Mouse (Mus musculus) intestine, embryonic 14.5 days (tissue): Measurements from ENCODE around the gene Mfsd10. TPM values are rescaled to one million over a fixed set of nuclear protein-coding genes. Genes with fewer than 3 reads are reported as not detected.
A peak's percentile ranks its signal among the peaks of the same experiment; 100 is the strongest.

Source experiments
- ATAC-seq: fragments of 200-750 bp; cut with Nextera tagmentation; replicated peaks from 2 replicates; pipeline ENCODE4 v1.8.0; 2017; ENCODE audit warnings: low read depth, moderate number of reproducible peaks, moderate TSS enrichment, moderate library complexity; ENCODE audit not compliant: low FRiP score, low TSS enrichment
- DNase-seq: peaks from one replicate; pipeline ENCODE4 v3.0.0-alpha.2; 2018; ENCODE audit warnings: low spot score
- H3K27ac ChIP-seq: fragments of 300-500 bp; sonication (generic); 2 replicates; pipeline ENCODE4 v1.5.1; 2014; ENCODE audit warnings: low read depth, mild to moderate bottlenecking, control low read depth
- H3K27me3 ChIP-seq: fragments of 300-500 bp; sonication (generic); replicated peaks from 2 replicates; pipeline ENCODE4 v1.6.1; 2014; ENCODE audit warnings: low read length, control low read depth; ENCODE audit not compliant: control insufficient read depth, insufficient read depth
- H3K36me3 ChIP-seq: fragments of 300-500 bp; sonication (generic); 2 replicates; pipeline ENCODE4 v1.6.1; 2014; ENCODE audit warnings: low read length, control low read depth; ENCODE audit not compliant: control insufficient read depth, insufficient read depth
- H3K4me1 ChIP-seq: fragments of 300-500 bp; sonication (generic); replicated peaks from 2 replicates; pipeline ENCODE4 v1.6.1; 2014; ENCODE audit warnings: low read length, control low read depth, mixed read lengths; ENCODE audit not compliant: control insufficient read depth, insufficient read depth
- H3K4me2 ChIP-seq: fragments of 300-500 bp; sonication (generic); 2 replicates; pipeline ENCODE4 v1.6.1; 2014; ENCODE audit warnings: low read length
- H3K4me3 ChIP-seq: fragments of 300-500 bp; sonication (generic); 2 replicates; pipeline ENCODE4 v1.5.1; 2014; ENCODE audit warnings: low read depth, low read length, control low read depth, mixed read lengths
- H3K9ac ChIP-seq: fragments of 300-500 bp; sonication (generic); 2 replicates; pipeline ENCODE4 v1.6.1; 2014; ENCODE audit warnings: mild to moderate bottlenecking, low read length
- H3K9me3 ChIP-seq: fragments of 300-500 bp; sonication (generic); 2 replicates; pipeline ENCODE4 v1.6.1; 2016; ENCODE audit warnings: low read length, control low read depth; ENCODE audit not compliant: control insufficient read depth
- WGBS: fragments of 180-500 bp; shearing (Covaris S2); extraction: QIAGEN DNeasy Blood & Tissue Kit; methylation state at CpG from one replicate; pipeline ENCODE4 v1.1.7; 2014; 5-methylcytosine and 5-hydroxymethylcytosine counted together
- polyA plus RNA-seq: library from polyadenylated mRNA; unstranded; fragments of >200 nt; fragmentation: Nextera tagmentation; extraction: Ambion mirVana; gene quantifications from 2 replicates; pipeline ENCODE4 v1.2.1, GENCODE M21; 2014

The Mfsd10 gene
- 121 and 128 TPM in 2 replicates for polyA plus RNA-seq

DNA sequence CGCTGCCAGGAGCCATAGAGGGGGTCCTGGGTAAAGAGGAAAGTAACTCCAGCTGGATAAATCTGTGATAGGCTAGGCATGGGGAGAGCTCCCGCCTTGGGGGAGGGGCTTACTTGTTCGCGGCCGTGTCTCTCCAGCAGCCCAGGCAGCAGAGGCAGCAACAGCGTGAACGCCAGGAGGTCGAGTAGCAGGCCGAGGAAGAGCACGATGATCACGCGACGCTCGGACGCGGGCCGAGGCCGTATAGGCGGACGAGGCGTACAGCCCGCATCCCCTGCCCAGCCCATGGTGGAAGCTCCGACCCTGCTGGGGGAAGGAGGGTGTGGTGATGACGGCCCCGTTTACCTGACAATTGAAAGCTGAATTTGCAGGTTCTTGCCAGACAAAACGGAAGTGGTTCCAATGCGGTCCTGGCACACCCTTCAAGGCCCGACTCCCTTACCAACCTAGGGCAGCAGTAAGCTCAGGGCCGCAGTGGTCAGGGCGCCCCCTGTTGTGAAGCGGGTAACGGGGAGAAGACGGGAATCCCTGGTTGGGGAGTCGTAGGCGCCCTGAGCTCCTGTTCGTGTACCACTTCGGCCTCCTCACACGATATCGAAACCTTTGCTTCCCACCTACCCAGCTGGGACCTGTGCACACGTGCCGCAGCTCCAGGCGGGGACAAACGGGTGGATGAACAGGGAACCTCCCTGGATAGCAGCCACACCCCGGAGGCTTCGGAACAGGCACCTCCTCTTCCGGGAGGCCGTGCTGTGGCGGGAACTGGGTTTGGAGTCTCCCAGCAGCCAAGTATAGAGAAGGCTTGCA is at the start of gene Mfsd10:
Mfsd10 (minus strand) TSS at position 732 of the 807 bp plus-strand sequence.
- under 1% methylated on average over 48 of the region's 48 CpGs for WGBS
- Histone ChIP-seq H3K4me3 (peak within 1 kb of the TSS; percentile 71), H3K4me1 (peaks cover 11% of the 10 kb centered on the region), H3K27me3 (no peaks in the 10 kb centered on the region), H3K36me3 (peaks cover 75% of the 10 kb centered on the region), H3K4me2 (peak within 1 kb of the TSS; percentile 85), H3K27ac (peak within 1 kb of the TSS; percentile 81), H3K9ac (peak within 1 kb of the TSS; percentile 68), H3K9me3 (no peaks in the 10 kb centered on the region)
- peak; percentile 87 for DNase-seq
- ATAC-seq = peak; percentile 89

DNA sequence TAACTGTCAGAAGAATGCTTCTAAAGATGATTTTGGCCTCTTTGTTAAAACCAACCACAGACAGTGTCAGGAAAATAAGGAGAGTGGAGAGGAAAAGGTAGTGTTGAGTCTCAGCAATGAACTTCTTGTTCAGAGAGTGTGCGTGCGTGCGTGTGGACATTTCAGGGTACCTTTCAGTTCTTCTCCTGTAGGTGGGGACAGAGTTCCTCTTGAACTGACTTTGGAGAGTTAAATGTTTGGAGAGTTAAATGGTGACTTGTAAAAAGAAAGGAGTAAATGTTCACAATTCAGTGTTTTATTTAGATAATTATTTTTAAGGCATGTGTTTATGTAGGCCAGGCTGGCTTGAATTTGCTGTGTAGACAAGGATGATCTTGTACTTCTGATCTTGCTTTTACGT is 33.3 kb upstream of the Mfsd10 start:
- Histone ChIP-seq H3K4me3 (no peak overlapping the region), H3K9me3 (no peaks in the 10 kb centered on the region), H3K36me3 (0 out of 2 replicates have a peak, but pooled peaks cover 3% of the 10 kb centered on the region), H3K27ac (no peak overlapping the region), H3K4me2 (no peak overlapping the region), H3K27me3 (no peaks in the 10 kb centered on the region), H3K4me1 (no peaks in the 10 kb centered on the region), H3K9ac (no peak overlapping the region)
- ATAC-seq (no peak), DNase-seq (no peak)
- 83% methylated on average over 4 of the region's 4 CpGs for WGBS

DNA sequence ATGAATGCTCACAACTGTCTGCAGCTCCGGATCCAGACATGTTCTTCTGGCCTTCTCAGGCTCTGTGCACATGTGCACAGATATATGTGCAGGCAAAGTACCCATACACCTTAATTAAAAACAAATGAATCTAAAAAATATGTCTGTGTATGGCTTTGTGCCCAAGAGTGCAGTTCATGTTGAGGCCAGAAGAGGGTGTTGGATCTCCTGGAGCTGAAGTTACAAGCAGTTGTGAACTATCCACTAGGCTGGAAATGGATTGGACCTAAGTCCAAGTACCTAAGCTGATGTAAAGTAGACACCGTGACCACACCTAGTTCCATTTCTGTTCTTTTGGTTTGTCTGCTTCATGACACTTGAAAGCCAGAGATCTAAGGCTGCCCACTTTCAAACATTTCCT is 32.5 kb upstream of the Mfsd10 start:
- ATAC-seq (no peak), DNase-seq (no peak)
- no peak overlapping the region for H3K4me2 ChIP-seq
- H3K9me3 ChIP-seq = no peaks in the 10 kb centered on the region
- no peaks in the 10 kb centered on the region for H3K4me1 ChIP-seq
- H3K27ac ChIP-seq = no peak overlapping the region
- H3K9ac ChIP-seq = no peak overlapping the region
- no peak overlapping the region for H3K4me3 ChIP-seq
- H3K27me3 ChIP-seq = no peaks in the 10 kb centered on the region
- H3K36me3 ChIP-seq = 0 out of 2 replicates have a peak, but pooled peaks cover 3% of the 10 kb centered on the region
- 84% methylated on average over 2 of the region's 2 CpGs for WGBS

DNA sequence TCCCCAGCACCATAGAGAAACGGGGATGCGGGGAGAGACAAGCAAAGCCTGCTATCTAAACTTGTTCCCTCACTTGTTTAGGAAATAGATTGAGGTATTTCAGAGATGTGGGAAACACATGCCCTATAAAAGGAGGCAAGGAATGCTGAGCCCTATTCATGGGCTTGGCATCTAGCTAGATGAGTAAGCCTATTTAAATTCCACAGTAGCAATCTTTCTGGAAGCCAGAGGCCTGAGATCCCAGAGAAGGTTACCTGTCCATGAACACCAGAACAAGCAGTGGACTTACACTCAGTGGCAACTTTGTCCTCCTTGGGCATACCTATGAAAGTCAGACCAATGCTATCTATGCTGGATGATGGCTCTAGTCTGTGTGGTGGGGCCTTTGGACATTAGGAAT is 26.2 kb upstream of the Mfsd10 start:
- 84% methylated on average over 2 of the region's 2 CpGs for WGBS
- DNase-seq = no peak
- Histone ChIP-seq H3K36me3 (no peaks in the 10 kb centered on the region), H3K4me3 (no peak overlapping the region), H3K27me3 (no peaks in the 10 kb centered on the region), H3K4me1 (peaks cover 10% of the 10 kb centered on the region; the same call in 1 of the 2 replicates), H3K4me2 (no peak overlapping the region), H3K27ac (no peak overlapping the region), H3K9me3 (no peaks in the 10 kb centered on the region), H3K9ac (no peak overlapping the region)
- no peak for ATAC-seq

DNA sequence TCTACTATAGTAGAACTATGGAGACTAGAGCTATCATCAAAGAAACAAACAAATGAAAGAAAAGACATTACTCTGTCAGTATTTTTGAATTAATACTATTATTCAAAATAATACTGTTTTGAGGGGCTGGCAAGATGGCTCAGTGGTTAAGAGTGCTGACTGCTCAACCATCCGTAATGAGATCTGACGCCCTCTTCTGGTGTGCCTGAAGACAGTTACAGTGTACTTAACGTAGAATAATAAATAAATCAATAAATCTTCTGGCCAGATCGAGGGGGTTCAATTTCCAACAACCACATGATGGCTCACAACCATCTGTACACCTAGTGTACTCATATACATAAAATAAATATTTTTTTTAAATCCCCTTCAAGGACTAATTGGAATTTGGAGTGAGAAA is 24.9 kb upstream of the Mfsd10 start:
- 0 out of 2 replicates have a peak, but pooled peaks cover 5% of the 10 kb centered on the region for H3K36me3 ChIP-seq
- H3K27me3 ChIP-seq = no peaks in the 10 kb centered on the region
- DNase-seq = no peak
- H3K4me1 ChIP-seq = peaks cover 10% of the 10 kb centered on the region; the same call in 1 of the 2 replicates
- WGBS = 74% methylated on average over 4 of the region's 4 CpGs
- H3K9me3 ChIP-seq = no peaks in the 10 kb centered on the region
- H3K9ac ChIP-seq = no peak overlapping the region
- no peak overlapping the region for H3K4me3 ChIP-seq
- H3K4me2 ChIP-seq = no peak overlapping the region
- no peak overlapping the region for H3K27ac ChIP-seq
- ATAC-seq = no peak

DNA sequence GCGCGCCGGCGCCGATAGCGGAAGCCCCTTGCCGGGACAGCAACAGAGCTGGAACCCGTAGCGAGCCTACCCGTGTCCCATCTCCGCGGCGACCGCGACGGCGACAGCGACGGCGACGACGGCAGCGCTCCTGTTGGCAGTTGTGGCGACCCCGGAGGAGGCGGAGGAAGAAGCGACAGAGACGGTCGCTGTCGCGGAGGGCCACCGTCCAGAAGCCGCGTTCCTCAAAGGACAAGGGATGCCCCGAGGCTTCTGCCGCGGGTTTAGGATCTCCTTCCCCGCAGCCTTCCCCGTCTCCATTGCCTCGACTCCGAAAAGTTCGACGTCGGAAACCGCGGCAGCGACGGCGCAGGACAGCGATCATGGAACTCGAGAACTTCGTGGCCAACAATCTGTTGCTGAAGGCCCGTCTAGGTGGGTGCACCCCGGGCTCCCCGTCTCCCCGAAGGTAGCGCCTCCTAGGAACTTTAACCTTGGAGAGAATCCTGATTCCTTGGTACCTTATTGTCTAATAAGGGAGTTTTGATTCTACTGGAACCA is 23.6 kb upstream of the Mfsd10 start:
- Histone ChIP-seq H3K27me3 (no peaks in the 10 kb centered on the region), H3K4me3 (peak overlapping the region; percentile 75), H3K4me2 (peak overlapping the region; percentile 63), H3K9me3 (no peaks in the 10 kb centered on the region), H3K4me1 (peaks cover 10% of the 10 kb centered on the region; the same call in 1 of the 2 replicates), H3K9ac (peak overlapping the region; percentile 65), H3K27ac (peak overlapping the region; percentile 80), H3K36me3 (peaks cover 16% of the 10 kb centered on the region)
- peak; percentile 7 for ATAC-seq
- WGBS = under 1% methylated on average over 57 of the region's 57 CpGs
- no peak for DNase-seq

DNA sequence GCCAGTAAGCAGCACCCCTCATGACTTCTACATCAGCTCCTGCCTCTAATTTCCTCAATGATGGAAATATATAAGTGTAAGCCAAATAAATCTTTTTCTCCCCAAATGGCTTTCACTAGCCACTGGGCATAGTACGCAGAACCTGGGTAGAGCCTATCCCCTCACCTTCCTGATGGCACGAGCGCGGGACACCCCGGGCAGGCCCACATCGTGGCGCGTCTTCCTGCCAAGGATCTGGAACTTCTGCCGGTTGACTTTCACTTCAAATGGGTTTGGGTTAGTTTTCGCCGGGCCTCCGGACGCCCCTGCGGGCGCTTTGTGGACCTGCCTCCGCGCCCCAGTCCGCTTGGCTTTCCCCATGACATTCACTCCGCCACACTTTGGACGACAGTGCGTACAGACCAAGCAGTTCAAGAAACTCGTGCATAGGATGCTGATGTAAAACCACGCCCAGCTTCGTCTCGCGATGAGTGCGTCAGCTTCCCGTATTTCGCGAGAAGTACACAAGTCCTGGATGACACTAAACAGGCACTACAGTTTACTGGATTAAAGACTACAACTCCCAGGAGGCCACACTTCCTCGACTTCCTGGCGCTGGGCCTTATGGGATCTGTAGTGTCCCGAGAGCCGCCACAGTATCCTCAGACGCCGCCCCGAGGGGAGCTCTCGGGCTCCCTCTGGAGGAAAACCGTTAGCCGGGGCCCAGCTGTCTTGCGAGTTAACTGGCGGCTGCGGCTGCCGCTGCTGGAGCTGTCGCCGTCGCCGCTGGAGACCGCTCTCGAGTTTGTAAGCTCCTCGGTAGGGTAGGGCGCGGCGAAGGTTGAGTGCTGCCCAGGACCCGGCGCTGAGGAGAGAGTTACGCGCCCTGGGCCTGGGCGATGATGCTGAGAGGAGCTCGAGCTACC is 22.9 kb upstream of the Mfsd10 start, which contains the start of the genes Nop14 and Grk4:
Nop14 (minus strand) TSS at position 463 of the 905 bp plus-strand sequence.
Grk4 (plus strand) TSS at position 694 of the 905 bp plus-strand sequence.
- DNase-seq = peak; percentile 98
- H3K27ac ChIP-seq = peak within 1 kb of the TSS; percentile 80
- H3K27me3 ChIP-seq = no peaks in the 10 kb centered on the region
- peak within 1 kb of the TSS; percentile 83 for H3K4me2 ChIP-seq
- under 1% methylated on average over 60 of the region's 60 CpGs for WGBS
- peaks cover 23% of the 10 kb centered on the region for H3K36me3 ChIP-seq
- peak within 1 kb of the TSS; percentile 69 for H3K9ac ChIP-seq
- H3K9me3 ChIP-seq = no peaks in the 10 kb centered on the region
- ATAC-seq = peak; percentile 100
- H3K4me1 ChIP-seq = peaks cover 10% of the 10 kb centered on the region; the same call in 1 of the 2 replicates
- H3K4me3 ChIP-seq = peak within 1 kb of the TSS; percentile 75

DNA sequence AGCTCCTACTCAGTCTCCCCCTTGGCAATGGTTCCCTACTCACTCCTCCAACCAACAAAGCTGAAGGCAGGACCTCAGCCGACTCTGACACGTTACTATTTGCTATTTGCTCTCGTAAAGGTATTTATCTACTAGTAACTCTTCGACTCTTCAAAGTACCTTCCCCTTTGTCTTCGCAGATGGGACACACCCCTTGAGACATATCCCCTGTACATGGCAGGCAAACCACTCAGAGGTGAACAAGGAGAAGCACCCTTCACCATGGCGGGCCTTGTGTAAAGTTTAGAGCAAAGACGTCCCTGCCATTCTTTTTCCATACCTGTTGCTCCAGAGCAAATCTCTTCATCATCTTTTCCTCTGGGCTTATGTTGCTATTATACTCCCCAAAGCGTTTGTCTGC is 20.5 kb upstream of the Mfsd10 start:
- peaks cover 47% of the 10 kb centered on the region for H3K36me3 ChIP-seq
- 86% methylated on average over 8 of the region's 8 CpGs for WGBS
- no peak for ATAC-seq

More for the DNA sequence above, 20.5 kb upstream of the Mfsd10 start:
- Histone ChIP-seq H3K27me3 (no peaks in the 10 kb centered on the region), H3K9ac (no peak overlapping the region), H3K4me2 (no peak overlapping the region), H3K9me3 (no peaks in the 10 kb centered on the region), H3K27ac (no peak overlapping the region), H3K4me3 (no peak overlapping the region), H3K4me1 (peaks cover 10% of the 10 kb centered on the region; the same call in 1 of the 2 replicates)
- no peak for DNase-seq
